Mouse (Mus musculus): ENCODE results near the gene Chd9.

DNA sequence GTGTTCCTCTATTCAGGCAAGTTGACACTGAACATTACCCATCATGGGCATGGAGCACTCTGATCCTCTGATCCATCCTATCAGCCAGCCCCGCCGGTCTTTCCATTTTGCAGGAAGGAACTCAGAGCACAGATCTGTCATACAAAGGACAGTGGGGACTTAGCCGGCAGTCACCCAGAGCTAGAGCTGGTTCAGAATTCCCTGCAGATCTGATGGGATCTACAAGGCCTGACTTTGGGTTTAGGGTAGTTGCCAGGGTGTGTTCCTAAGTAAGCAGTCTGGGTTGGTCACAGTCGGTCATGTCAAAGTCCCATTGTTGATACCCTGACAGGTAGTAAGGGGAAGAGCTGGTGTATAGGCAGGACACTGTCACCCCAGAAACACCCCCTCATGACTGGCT lies 39.8 kb downstream of the Chd9 start:
- TF ChIP-seq TAL1 (IDR thresholded peaks at IDR 0.05; ENCODE audit: low read length) (no peak), GATA1 (IDR thresholded peaks at IDR 0.05; ENCODE audit: low read length) (no peak)

Data from erythroblast, embryonic 14.5 days (primary cell).